Mouse (Mus musculus) lung, postnatal 0 days (tissue): ENCODE results near the gene Umad1. TPM values are rescaled to one million over a fixed set of nuclear protein-coding genes. Genes with fewer than 3 reads are reported as not detected.

ENCODE experiments used
- ATAC-seq: fragments of 200-750 bp; cut with Nextera tagmentation; 2 replicates; pipeline ENCODE4 v1.8.0; 2017; ENCODE audit warnings: moderate library complexity
- DNase-seq: peaks from one replicate; pipeline ENCODE4 v3.0.0-alpha.2; 2016; ENCODE audit warnings: low spot score
- H3K27ac ChIP-seq: fragments of 300-500 bp; sonication (generic); 2 replicates; pipeline ENCODE4 v1.5.1; 2014; ENCODE audit warnings: antibody characterized with exemption, mild to moderate bottlenecking, low read length, mixed read lengths
- H3K27me3 ChIP-seq: fragments of 300-500 bp; sonication (generic); replicated peaks from 2 replicates; pipeline ENCODE4 v1.6.1; 2014; ENCODE audit warnings: low read length, mixed read lengths; ENCODE audit not compliant: insufficient read depth
- H3K36me3 ChIP-seq: fragments of 300-500 bp; sonication (generic); 2 replicates; pipeline ENCODE4 v1.6.1; 2014; ENCODE audit warnings: low read length, mixed read lengths; ENCODE audit not compliant: insufficient read depth
- H3K4me1 ChIP-seq: fragments of 300-500 bp; sonication (generic); 2 replicates; pipeline ENCODE4 v1.6.1; 2014; ENCODE audit warnings: antibody characterized with exemption, low read depth, low read length, mixed read lengths; ENCODE audit not compliant: insufficient read depth
- H3K4me2 ChIP-seq: fragments of 300-500 bp; sonication (generic); replicated peaks from 2 replicates; pipeline ENCODE4 v1.6.1; 2014; ENCODE audit warnings: low read depth, mild to moderate bottlenecking, low read length, moderate library complexity, mixed read lengths
- H3K4me3 ChIP-seq: fragments of 300-500 bp; sonication (generic); 2 replicates; pipeline ENCODE4 v1.5.1; 2014; ENCODE audit warnings: low read depth, low read length
- H3K9ac ChIP-seq: fragments of 300-500 bp; sonication (generic); replicated peaks from 2 replicates; pipeline ENCODE4 v1.6.1; 2014; ENCODE audit warnings: low read depth, mild to moderate bottlenecking
- H3K9me3 ChIP-seq: fragments of 300-500 bp; sonication (generic); 2 replicates; pipeline ENCODE4 v1.6.1; 2016; ENCODE audit warnings: low read length, mixed read lengths
- CTCF ChIP-seq: IDR thresholded peaks from 2 replicates; pipeline ENCODE4 v1.5.1; 2016; ENCODE audit warnings: antibody characterized with exemption, mild to moderate bottlenecking
- EP300 ChIP-seq: IDR thresholded peaks from 2 replicates; pipeline ENCODE4 v1.6.1; 2016; ENCODE audit warnings: antibody characterized with exemption, mild to moderate bottlenecking, control low read depth
- WGBS: fragments of 180-500 bp; shearing (Covaris S2); extraction: QIAGEN DNeasy Blood & Tissue Kit; methylation state at CpG from one replicate; pipeline ENCODE4 v1.1.7; 2014; 5-methylcytosine and 5-hydroxymethylcytosine counted together
- polyA plus RNA-seq: library from polyadenylated mRNA; unstranded; fragments of >200 nt; fragmentation: Nextera tagmentation; extraction: Ambion mirVana; gene quantifications from 2 replicates; pipeline ENCODE4 v1.2.1, GENCODE M21; 2015

The Umad1 gene
- polyA plus RNA-seq, 1 experiment from 2014 or later: 17.6 TPM

DNA sequence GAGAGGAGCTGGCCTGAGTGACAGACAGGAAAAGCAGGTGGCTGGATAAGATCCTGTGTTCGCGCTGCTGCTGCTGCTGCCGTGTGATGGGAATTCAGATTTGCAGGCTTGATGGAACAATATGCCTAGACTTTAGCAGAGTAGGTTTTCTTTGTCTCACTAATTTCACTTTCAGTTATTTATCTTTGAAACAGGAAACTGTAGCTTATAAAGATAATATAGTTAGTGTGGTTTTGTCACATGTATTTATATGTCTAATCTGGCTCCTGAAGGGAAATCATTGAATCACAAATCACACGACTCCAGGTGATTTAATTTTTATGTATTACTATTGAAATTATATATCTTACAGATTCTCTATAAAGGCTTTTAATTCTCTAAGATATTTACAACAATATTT is 24.2 kb downstream of the Umad1 start:
- no peak for DNase-seq
- no peak overlapping the region for H3K9ac ChIP-seq
- TF ChIP-seq EP300 (no peak), CTCF (no peak)
- H3K36me3 ChIP-seq: no peaks in the 10 kb centered on the region
- WGBS: 73% methylated on average over 4 of the region's 4 CpGs
- no peak overlapping the region for H3K4me3 ChIP-seq
- H3K27me3 ChIP-seq: no peaks in the 10 kb centered on the region
- no peaks in the 10 kb centered on the region for H3K4me1 ChIP-seq
- no peak for ATAC-seq
- no peak overlapping the region for H3K27ac ChIP-seq
- H3K9me3 ChIP-seq: no peaks in the 10 kb centered on the region
- H3K4me2 ChIP-seq: no peak overlapping the region

DNA sequence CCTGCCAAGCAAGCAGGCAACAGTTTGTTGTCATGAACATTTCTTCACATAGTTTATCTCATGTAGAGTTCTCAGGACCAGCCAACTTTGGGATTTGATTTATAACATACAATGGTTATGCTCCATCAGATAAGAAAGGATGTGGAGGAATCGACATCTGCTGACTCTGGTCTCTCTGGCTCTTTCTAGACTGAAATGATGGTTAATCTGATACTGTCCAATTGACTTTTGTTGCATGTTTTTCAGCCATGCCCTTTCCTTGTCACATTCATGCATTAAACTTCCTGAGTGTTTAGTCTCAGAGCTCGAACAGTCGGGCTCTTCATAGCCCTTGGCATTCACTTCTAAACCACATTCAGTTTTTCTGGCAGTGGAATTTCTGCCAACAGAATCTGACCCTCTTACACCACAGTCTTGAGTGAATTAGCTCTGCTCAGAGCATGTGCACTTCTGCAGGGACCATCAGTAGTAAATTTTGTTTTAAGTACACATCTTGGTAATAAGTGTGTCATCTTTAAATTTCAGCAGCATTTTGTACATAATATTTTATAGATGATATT is 26.4 kb downstream of the Umad1 start:
- WGBS: 24% methylated on average over 3 of the region's 3 CpGs
- ATAC-seq (no peak), DNase-seq (peak; percentile 15)
- H3K4me2 ChIP-seq: no peak overlapping the region
- no peaks in the 10 kb centered on the region for H3K9me3 ChIP-seq
- H3K36me3 ChIP-seq: no peaks in the 10 kb centered on the region
- no peak overlapping the region for H3K4me3 ChIP-seq
- no peak overlapping the region for H3K27ac ChIP-seq
- no peaks in the 10 kb centered on the region for H3K4me1 ChIP-seq
- no peaks in the 10 kb centered on the region for H3K27me3 ChIP-seq
- TF ChIP-seq EP300 (no peak), CTCF (no peak)
- H3K9ac ChIP-seq: no peak overlapping the region

DNA sequence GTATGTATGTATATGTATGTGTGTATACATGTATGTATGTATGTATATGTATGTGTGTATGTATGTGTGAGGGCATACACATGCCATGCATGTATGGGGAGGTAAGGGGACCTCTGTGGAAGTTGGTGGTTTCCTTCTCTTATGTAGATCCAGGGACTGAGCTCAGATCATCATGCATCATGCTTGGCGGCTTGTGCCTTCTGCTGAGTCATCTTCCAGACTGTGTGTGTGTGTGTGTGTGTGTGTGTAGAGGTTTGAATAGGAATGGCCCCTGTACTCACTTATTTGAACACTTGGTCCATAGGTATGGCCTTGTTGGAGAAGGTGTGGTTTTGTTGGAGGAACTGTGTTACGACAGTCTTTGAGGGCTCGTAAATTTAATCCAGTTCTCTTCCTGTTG is 27.1 kb downstream of the Umad1 start:
- 85% methylated on average over 3 of the region's 3 CpGs for WGBS
- H3K27ac ChIP-seq: no peak overlapping the region
- TF ChIP-seq EP300 (no peak), CTCF (no peak)

DNA sequence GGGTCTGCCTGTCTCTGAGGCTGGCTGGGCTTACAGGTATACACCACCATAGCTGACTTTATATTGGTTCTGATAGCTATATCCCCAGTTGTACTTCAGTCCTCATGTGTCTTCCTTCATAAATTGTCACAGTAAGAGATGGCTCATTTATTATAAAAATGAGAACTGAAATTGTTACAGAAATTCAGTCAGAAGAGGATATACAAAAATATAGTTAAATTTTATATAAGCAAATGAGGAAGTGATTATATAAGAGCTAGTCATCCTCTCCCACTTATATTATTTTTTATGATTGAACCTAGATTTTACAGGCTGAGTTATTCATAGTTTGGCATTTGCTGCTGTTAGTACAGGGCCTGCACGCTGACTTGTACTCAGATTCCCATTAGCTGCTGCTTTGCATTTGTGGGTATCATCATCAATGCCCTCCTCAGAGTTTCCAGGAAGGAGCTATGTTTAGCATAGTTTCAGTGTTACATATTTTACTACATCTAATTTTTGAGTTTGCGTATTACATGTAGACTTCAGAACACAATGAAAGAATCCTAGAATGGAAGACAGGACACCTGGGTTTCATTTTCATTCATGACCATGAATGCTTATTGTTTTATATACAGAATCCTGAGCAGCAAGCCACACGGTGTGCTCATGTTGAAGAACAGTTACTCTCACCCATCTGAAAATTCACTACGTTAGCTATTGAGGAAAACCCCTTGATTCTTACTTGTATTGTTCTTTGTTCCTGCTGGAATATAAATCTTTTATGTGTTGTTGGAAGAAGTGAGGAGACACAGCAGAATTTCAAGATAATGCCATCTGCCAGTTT is 29.9 kb downstream of the Umad1 start:
- DNase-seq: no peak
- H3K9ac ChIP-seq: no peak overlapping the region
- H3K27ac ChIP-seq: no peak overlapping the region
- no peak for TF ChIP-seq CTCF
- TF ChIP-seq EP300: no peak
- H3K9me3 ChIP-seq: no peaks in the 10 kb centered on the region
- ATAC-seq: no peak
- no peak overlapping the region for H3K4me3 ChIP-seq
- whole genome bisulfite sequencing: 83% methylated on average over 4 of the region's 4 CpGs
- H3K4me1 ChIP-seq: no peaks in the 10 kb centered on the region
- no peaks in the 10 kb centered on the region for H3K27me3 ChIP-seq
- no peaks in the 10 kb centered on the region for H3K36me3 ChIP-seq
- no peak overlapping the region for H3K4me2 ChIP-seq

More for the DNA sequence above, 27.1 kb downstream of the Umad1 start:
- Histone ChIP-seq H3K36me3 (no peaks in the 10 kb centered on the region), H3K4me3 (no peak overlapping the region), H3K4me2 (no peak overlapping the region), H3K9me3 (no peaks in the 10 kb centered on the region), H3K4me1 (no peaks in the 10 kb centered on the region), H3K9ac (no peak overlapping the region), H3K27me3 (no peaks in the 10 kb centered on the region)
- no peak for DNase-seq
- no peak for ATAC-seq

DNA sequence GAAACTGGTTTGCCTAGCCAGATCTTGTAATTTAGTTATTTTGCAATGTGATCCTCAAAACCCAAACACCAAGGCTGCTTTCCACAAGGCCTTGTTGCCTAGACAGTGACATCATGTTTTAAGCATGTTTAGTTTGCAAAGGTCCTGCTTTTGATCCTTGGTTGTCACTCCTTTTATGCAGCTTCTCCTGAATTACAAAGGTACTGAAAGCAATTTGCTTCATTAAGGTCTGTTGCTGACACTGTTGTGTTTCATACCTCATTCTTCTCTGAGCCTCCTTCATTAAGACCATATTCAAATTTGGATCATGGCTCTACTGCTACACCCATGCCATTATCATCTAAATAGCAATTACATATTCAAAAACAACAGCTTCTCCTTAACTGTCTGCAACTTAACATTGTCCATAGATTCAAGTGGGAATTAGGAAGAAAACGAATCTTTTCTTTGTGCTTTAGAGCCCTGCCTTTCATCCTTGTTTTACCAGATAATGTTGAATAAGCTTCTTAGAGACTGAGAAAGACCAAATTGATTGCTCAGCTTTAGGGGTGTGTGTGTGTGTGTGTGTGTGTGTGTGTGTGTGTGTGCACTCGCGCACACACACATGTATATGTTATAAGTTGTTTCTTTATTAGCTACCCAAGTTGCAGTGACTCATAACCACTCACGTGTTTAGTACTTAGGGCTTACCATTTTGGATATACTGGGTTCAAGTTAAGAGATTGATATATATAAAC is 35.1 kb downstream of the Umad1 start:
- Histone ChIP-seq H3K9ac (no peak overlapping the region), H3K4me2 (no peak overlapping the region), H3K4me3 (no peak overlapping the region), H3K27ac (no peak overlapping the region), H3K9me3 (no peaks in the 10 kb centered on the region), H3K27me3 (no peaks in the 10 kb centered on the region), H3K4me1 (no peaks in the 10 kb centered on the region), H3K36me3 (no peaks in the 10 kb centered on the region)
- DNase-seq: no peak
- no peak for TF ChIP-seq CTCF
- no peak for TF ChIP-seq EP300
- 83% methylated on average over 4 of the region's 4 CpGs for WGBS
- ATAC-seq: no peak

DNA sequence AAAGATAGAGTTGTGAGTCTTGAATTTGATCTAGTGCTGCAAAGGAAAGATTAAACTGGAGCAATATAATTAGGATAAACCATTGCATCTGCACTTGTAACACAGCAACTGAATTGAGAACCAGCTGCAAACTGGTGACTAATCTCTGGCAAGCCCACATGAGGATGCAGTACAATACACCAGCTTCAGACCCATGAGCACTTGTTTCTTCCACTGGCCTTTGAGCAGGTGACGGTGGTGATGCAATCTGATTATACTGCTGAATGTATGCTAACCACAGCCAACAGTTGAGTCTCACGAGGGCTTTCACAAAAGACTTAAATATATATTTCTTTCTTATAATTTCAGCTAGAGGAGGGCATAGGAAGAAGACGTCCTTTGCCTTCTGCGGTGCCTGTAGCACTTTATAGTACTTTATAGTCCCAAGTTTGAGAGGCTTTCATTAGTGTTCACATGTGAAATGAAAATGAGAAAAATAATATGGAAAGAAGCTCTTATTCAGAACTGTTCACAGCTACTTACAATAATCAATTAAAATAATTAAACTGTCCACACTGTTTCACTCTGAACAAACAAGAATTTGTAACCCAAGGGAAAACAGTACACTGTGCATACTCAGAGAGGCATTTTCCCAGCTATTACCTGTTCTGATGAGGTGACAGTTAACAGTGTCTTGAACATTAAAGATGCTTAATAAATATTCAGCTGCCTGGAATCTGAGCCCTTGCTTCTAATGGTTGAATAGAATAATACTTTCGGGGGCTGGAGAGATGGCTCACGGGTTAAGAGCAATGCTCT is 40.2 kb downstream of the Umad1 start:
- Histone ChIP-seq H3K4me2 (no peak overlapping the region), H3K4me3 (no peak overlapping the region), H3K27me3 (no peaks in the 10 kb centered on the region), H3K4me1 (no peaks in the 10 kb centered on the region), H3K9ac (no peak overlapping the region), H3K9me3 (no peaks in the 10 kb centered on the region), H3K27ac (no peak overlapping the region), H3K36me3 (no peaks in the 10 kb centered on the region)
- 84% methylated on average over 6 of the region's 6 CpGs for WGBS
- no peak for TF ChIP-seq CTCF
- TF ChIP-seq EP300: no peak
- no peak for ATAC-seq
- DNase-seq: no peak
